Mouse (Mus musculus): ENCODE measurements around the gene Zfp9. TPM values are rescaled to one million over a fixed set of nuclear protein-coding genes. Genes with fewer than 3 reads are reported as not detected.

Gene Zfp9
- polyA plus RNA-seq, 1 experiment from 2014 or later = 8.5 TPM

GRCm38 (mm10) chr6:118426666-118427065, 52.5 kb downstream of the Zfp9 start:
- Histone ChIP-seq H3K9ac (no peak overlapping the region), H3K36me3 (replicated peaks) (peaks cover 37% of the 10 kb centered on the region), H3K4me3 (replicated peaks) (no peak overlapping the region), H3K27me3 (no peaks in the 10 kb centered on the region), H3K27ac (no peak overlapping the region), H3K9me3 (peaks cover 6% of the 10 kb centered on the region; the same call in 1 of the 2 replicates), H3K4me1 (no peaks in the 10 kb centered on the region), H3K4me2 (no peak overlapping the region)
- 95% methylated on average over 1 of the region's 1 CpGs for WGBS
- no peak for ATAC-seq (ENCODE audit: low FRiP score)

- Histone ChIP-seq H3K4me2 (peak within 1 kb of the TSS; percentile 67), H3K4me3 (replicated peaks) (peak within 1 kb of the TSS; percentile 88), H3K4me1 (peaks cover 15% of the 10 kb centered on the region), H3K36me3 (replicated peaks) (peaks cover 29% of the 10 kb centered on the region), H3K27ac (peak within 1 kb of the TSS; percentile 86), H3K9me3 (no peaks in the 10 kb centered on the region), H3K27me3 (no peaks in the 10 kb centered on the region), H3K9ac (peak within 1 kb of the TSS; percentile 87)
- WGBS = under 1% methylated on average over 67 of the region's 67 CpGs
- ATAC-seq (ENCODE audit: low FRiP score) = peak; percentile 97
These were observed 59.8 kb downstream of the Zfp9 start, which contains the start of gene Bms1 for GRCm38 (mm10) chr6:118419050-118419920. Bms1 (minus strand) TSS chr6:118419474.

Small RNA genes within 50 kb of the gene (microRNA-seq; reads per million reads assigned to microRNA genes)
- not detected for gene Gm25953

Other genes starting within 250 kb of the Zfp9 start
- 45.4 and 46.2 TPM in 2 replicates for gene Bms1, start 59.8 kb downstream of the Zfp9 start, polyA plus RNA-seq (2016; fragmentation: Nextera tagmentation; extraction: Ambion mirVana)
- 12.3 and 12.7 TPM in 2 replicates for gene Zfp248, start 23.8 kb downstream of the Zfp9 start, polyA plus RNA-seq (2016; fragmentation: Nextera tagmentation; extraction: Ambion mirVana)
- 25.8 and 26.3 TPM in 2 replicates for gene Ankrd26, start 82.9 kb upstream of the Zfp9 start, polyA plus RNA-seq (2016; fragmentation: Nextera tagmentation; extraction: Ambion mirVana)

Data from forebrain, embryonic 12.5 days (tissue).